Mouse (Mus musculus) adrenal gland, adult 8-10 months (tissue): ENCODE results near the gene Pdzd2. TPM values are rescaled to one million over a fixed set of nuclear protein-coding genes. Genes with fewer than 3 reads are reported as not detected.

ENCODE experiments used
- DNase-seq: peaks from one replicate; pipeline ENCODE4 v3.0.0; 2022
- total RNA-seq, 4 experiments: library from RNA; stranded (reverse); gene quantifications; 2 replicates each; pipeline ENCODE4 v1.2.4; 2022

Pdzd2 gene
- total RNA-seq, 4 experiments from 2014 or later = 14.8 to 29.7 (median 21.7) TPM

GRCm38 (mm10) chr15:12665946-12666345, 73.8 kb downstream of the Pdzd2 start:
- no peak for DNase-seq

GRCm38 (mm10) chr15:12663351-12663750, 76.4 kb downstream of the Pdzd2 start:
- DNase-seq = no peak

- DNase-seq = no peak
Measured at GRCm38 (mm10) chr15:12660320-12660719, 79.4 kb downstream of the Pdzd2 start.

GRCm38 (mm10) chr15:12655959-12656662, 83.6 kb downstream of the Pdzd2 start:
- DNase-seq = no peak

GRCm38 (mm10) chr15:12655316-12655715, 84.4 kb downstream of the Pdzd2 start:
- DNase-seq = no peak

GRCm38 (mm10) chr15:12652336-12653031, 87.2 kb downstream of the Pdzd2 start:
- no peak for DNase-seq

GRCm38 (mm10) chr15:12650236-12650635, 89.5 kb downstream of the Pdzd2 start:
- no peak for DNase-seq

GRCm38 (mm10) chr15:12649674-12650073, 90.0 kb downstream of the Pdzd2 start:
- DNase-seq = no peak

GRCm38 (mm10) chr15:12649131-12649530, 90.6 kb downstream of the Pdzd2 start:
- no peak for DNase-seq

- DNase-seq = no peak
Measured at GRCm38 (mm10) chr15:12640755-12641154, 99.0 kb downstream of the Pdzd2 start.

GRCm38 (mm10) chr15:12639776-12640175, 99.9 kb downstream of the Pdzd2 start:
- no peak for DNase-seq

GRCm38 (mm10) chr15:12639181-12639580, 100.5 kb downstream of the Pdzd2 start:
- no peak for DNase-seq

- DNase-seq = no peak
Measured at GRCm38 (mm10) chr15:12638370-12639030, 101.2 kb downstream of the Pdzd2 start.

GRCm38 (mm10) chr15:12637511-12637910, 102.2 kb downstream of the Pdzd2 start:
- no peak for DNase-seq

GRCm38 (mm10) chr15:12636386-12636785, 103.3 kb downstream of the Pdzd2 start:
- no peak for DNase-seq

- no peak for DNase-seq
Measured at GRCm38 (mm10) chr15:12634921-12635320, 104.8 kb downstream of the Pdzd2 start.

GRCm38 (mm10) chr15:12629164-12629563, 110.6 kb downstream of the Pdzd2 start:
- DNase-seq = no peak

- DNase-seq = no peak
Measured at GRCm38 (mm10) chr15:12628451-12628850, 111.3 kb downstream of the Pdzd2 start.

GRCm38 (mm10) chr15:12626930-12627329, 112.8 kb downstream of the Pdzd2 start:
- no peak for DNase-seq

GRCm38 (mm10) chr15:12626166-12626565, 113.6 kb downstream of the Pdzd2 start:
- no peak for DNase-seq

GRCm38 (mm10) chr15:12625524-12625923, 114.2 kb downstream of the Pdzd2 start:
- DNase-seq = no peak

GRCm38 (mm10) chr15:12623521-12623920, 116.2 kb downstream of the Pdzd2 start:
- DNase-seq = no peak

- no peak for DNase-seq
Measured at GRCm38 (mm10) chr15:12622701-12623100, 117.0 kb downstream of the Pdzd2 start.
